Mouse (Mus musculus) ES-Bruce4 (cell line): Measurements from ENCODE around the gene Krtap22-2. TPM values are rescaled to one million over a fixed set of nuclear protein-coding genes. Genes with fewer than 3 reads are reported as not detected.
"Not testable (repeated sequence)": the region's sequence is repeated elsewhere in the genome, so short reads cannot be mapped to it uniquely, and the experiment has no call there.

Experiments
- H3K27ac ChIP-seq: 2 replicates; pipeline ENCODE4 v1.5.1; 2012; ENCODE audit warnings: low read length, inconsistent platforms; ENCODE audit not compliant: insufficient read depth
- H3K27me3 ChIP-seq: 2 replicates; pipeline ENCODE4 v1.6.1; 2012; ENCODE audit warnings: mild to moderate bottlenecking, low read length, inconsistent platforms; ENCODE audit not compliant: control insufficient read depth, poor library complexity, insufficient read depth, severe bottlenecking
- H3K36me3 ChIP-seq: 2 replicates; pipeline ENCODE4 v1.6.1; 2012; ENCODE audit warnings: inconsistent platforms, mild to moderate bottlenecking, low read length, moderate library complexity; ENCODE audit not compliant: control insufficient read depth, poor library complexity, insufficient read depth, severe bottlenecking
- H3K4me1 ChIP-seq: one replicate; pipeline ENCODE4 v1.8.1; 2011; ENCODE audit warnings: low read length; ENCODE audit not compliant: control insufficient read depth, insufficient read depth
- H3K4me3 ChIP-seq: 2 replicates; pipeline ENCODE4 v1.5.1; 2011; ENCODE audit warnings: low read depth, mild to moderate bottlenecking, low read length
- H3K9ac ChIP-seq: 2 replicates; pipeline ENCODE4 v1.6.1; 2012; ENCODE audit warnings: low read depth, mild to moderate bottlenecking, inconsistent platforms; ENCODE audit not compliant: poor library complexity, severe bottlenecking
- H3K9me3 ChIP-seq: replicated peaks from 2 replicates; pipeline ENCODE4 v1.6.1; 2012; ENCODE audit warnings: mild to moderate bottlenecking, low read length, inconsistent platforms; ENCODE audit not compliant: control insufficient read depth, poor library complexity, insufficient read depth, severe bottlenecking
- CTCF ChIP-seq: IDR thresholded peaks from one replicate; pipeline ENCODE4 v1.8.1; 2011; ENCODE audit warnings: low read depth, low read length
- EP300 ChIP-seq: IDR thresholded peaks from 2 replicates; pipeline ENCODE4 v1.6.1; 2011; ENCODE audit warnings: low read depth, low read length; ENCODE audit not compliant: insufficient read depth
- POLR2A ChIP-seq: IDR thresholded peaks from one replicate; pipeline ENCODE4 v1.8.1; 2011; ENCODE audit warnings: low read length; ENCODE audit not compliant: insufficient read depth
- polyA plus RNA-seq: library from polyadenylated mRNA; stranded (reverse); fragments of >200 nt; gene quantifications from 2 replicates; pipeline ENCODE4 v1.2.4, GENCODE M21; 2011; ENCODE audit warnings: low read depth; ENCODE audit not compliant: missing spikeins, insufficient read depth, insufficient read length

The Krtap22-2 gene
- not detected in 2 replicates for polyA plus RNA-seq

DNA sequence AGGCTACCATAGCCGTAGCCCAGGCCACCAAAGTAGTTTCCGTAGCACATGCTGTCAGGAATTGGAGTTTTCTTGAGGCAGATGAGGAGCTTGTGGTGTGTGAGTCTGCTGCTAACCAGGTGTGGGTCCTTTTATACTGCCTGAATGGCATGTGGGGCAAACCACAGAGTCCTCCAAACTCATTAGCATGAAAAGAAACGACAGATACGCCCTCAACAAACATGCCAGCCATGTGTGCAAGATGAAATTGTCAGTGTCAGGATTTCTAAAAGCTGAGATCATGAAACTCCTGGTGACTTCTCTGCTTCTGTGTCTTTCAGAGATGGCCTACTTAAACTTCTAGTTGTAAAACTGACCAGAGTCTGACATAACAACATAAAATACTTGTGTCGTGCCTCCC, at the start of gene Krtap22-2:
Gene Krtap22-2, minus strand, starts transcription at position 101 of the 400 bp plus-strand sequence.
- H3K4me1 ChIP-seq = no peaks in the 10 kb centered on the region
- no peak within 1 kb of the TSS for H3K4me3 ChIP-seq
- no peaks in the 10 kb centered on the region for H3K9me3 ChIP-seq
- TF ChIP-seq POLR2A = no peak
- no peak for TF ChIP-seq CTCF
- no peak for TF ChIP-seq EP300
- H3K9ac ChIP-seq = no peak within 1 kb of the TSS
- no peaks in the 10 kb centered on the region for H3K36me3 ChIP-seq
- no peaks in the 10 kb centered on the region for H3K27me3 ChIP-seq
- no peak within 1 kb of the TSS for H3K27ac ChIP-seq

DNA sequence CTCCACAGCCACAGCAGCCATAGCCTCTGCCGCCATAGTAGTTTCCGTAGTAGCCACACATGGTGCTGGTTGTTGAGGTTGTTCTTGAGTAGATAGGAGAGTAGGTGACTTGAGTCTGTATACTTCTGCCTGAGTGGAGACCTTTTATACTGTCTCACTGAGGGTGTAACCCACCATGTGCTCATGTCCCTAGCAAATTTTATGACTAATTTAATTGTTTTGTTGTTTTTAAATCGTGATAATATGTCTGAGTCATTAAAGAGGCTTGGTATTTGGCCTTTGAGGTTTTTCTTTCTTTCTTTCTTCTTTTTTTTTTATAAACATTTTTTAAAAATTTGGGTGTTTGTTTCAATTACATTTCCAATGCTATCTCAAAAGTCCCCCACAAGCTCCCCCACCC, 37.2 kb upstream of the Krtap22-2 start, which contains the start of gene Krtap6-5:
Gene Krtap6-5, minus strand, starts transcription at position 101 of the 400 bp plus-strand sequence.
- H3K4me3 ChIP-seq = no peak within 1 kb of the TSS
- H3K27me3 ChIP-seq = no peaks in the 10 kb centered on the region
- no peak within 1 kb of the TSS for H3K27ac ChIP-seq
- H3K36me3 ChIP-seq = no peaks in the 10 kb centered on the region
- H3K4me1 ChIP-seq = no peaks in the 10 kb centered on the region
- no peak for TF ChIP-seq POLR2A
- TF ChIP-seq EP300 = no peak
- TF ChIP-seq CTCF = no peak
- no peaks in the 10 kb centered on the region for H3K9me3 ChIP-seq
- no peak within 1 kb of the TSS for H3K9ac ChIP-seq

GRCm38 (mm10) chr16:89041372-89041771, 30.8 kb upstream of the Krtap22-2 start, which contains the start of gene Gm10228:
Gene Gm10228 (minus strand): TSS chr16:89041472.
- not testable (repeated sequence) for H3K4me1 ChIP-seq, H3K9ac ChIP-seq, H3K4me3 ChIP-seq, H3K9me3 ChIP-seq, H3K36me3 ChIP-seq, H3K27ac ChIP-seq, H3K27me3 ChIP-seq

GRCm38 (mm10) chr16:89031399-89031798, 20.8 kb upstream of the Krtap22-2 start, which contains the start of gene Krtap6-1:
Gene Krtap6-1 (plus strand): TSS chr16:89031699.
- H3K27me3 ChIP-seq, H3K27ac ChIP-seq, H3K9ac ChIP-seq, H3K4me3 ChIP-seq, H3K36me3 ChIP-seq, H3K4me1 ChIP-seq, H3K9me3 ChIP-seq: not testable (repeated sequence)

DNA sequence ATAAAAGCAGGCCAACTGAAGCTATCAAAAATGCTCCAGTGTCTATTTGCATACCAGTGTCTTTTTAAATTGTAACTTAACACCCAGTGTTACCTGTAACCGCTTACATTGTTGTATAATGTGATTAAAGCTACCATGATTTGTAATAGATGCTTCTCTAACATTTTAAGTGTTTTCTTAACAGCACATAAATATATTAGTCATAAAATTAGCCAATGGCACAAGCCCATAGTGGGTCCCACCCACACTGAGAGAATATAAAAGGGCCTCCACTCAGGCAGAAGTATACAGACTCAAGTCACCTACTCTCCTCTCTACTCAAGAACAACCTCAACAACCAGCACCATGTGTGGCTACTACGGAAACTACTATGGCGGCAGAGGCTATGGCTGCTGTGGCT, 4.4 kb upstream of the Krtap22-2 start, which contains the start of gene Gm10229:
Gene Gm10229, plus strand, starts transcription at position 301 of the 400 bp plus-strand sequence.
- not testable (repeated sequence) for H3K4me3 ChIP-seq, H3K9ac ChIP-seq, H3K36me3 ChIP-seq, H3K4me1 ChIP-seq, H3K27me3 ChIP-seq, H3K9me3 ChIP-seq, H3K27ac ChIP-seq

- Histone ChIP-seq H3K4me1 (no peaks in the 10 kb centered on the region), H3K36me3 (no peaks in the 10 kb centered on the region), H3K27ac (no peak overlapping the region), H3K27me3 (no peaks in the 10 kb centered on the region), H3K4me3 (no peak overlapping the region), H3K9me3 (no peaks in the 10 kb centered on the region), H3K9ac (no peak overlapping the region)
- TF ChIP-seq POLR2A = no peak
- TF ChIP-seq CTCF = no peak
- TF ChIP-seq EP300 = no peak
Measured at GRCm38 (mm10) chr16:89013973-89014372, 3.4 kb upstream of the Krtap22-2 start.
